Mouse (Mus musculus) regulatory T cell (primary cell): ENCODE measurements around the gene Ing1.

ENCODE experiments used
- in situ Hi-C: fragments of 300-600 bp; cut with MboI, MseI; formaldehyde crosslinking; loops from one replicate; pipeline ENCODE4 v1.15.1; 2025; ENCODE audit warnings: high pct_unique_total_duplicates

The Ing1 gene

DNA sequence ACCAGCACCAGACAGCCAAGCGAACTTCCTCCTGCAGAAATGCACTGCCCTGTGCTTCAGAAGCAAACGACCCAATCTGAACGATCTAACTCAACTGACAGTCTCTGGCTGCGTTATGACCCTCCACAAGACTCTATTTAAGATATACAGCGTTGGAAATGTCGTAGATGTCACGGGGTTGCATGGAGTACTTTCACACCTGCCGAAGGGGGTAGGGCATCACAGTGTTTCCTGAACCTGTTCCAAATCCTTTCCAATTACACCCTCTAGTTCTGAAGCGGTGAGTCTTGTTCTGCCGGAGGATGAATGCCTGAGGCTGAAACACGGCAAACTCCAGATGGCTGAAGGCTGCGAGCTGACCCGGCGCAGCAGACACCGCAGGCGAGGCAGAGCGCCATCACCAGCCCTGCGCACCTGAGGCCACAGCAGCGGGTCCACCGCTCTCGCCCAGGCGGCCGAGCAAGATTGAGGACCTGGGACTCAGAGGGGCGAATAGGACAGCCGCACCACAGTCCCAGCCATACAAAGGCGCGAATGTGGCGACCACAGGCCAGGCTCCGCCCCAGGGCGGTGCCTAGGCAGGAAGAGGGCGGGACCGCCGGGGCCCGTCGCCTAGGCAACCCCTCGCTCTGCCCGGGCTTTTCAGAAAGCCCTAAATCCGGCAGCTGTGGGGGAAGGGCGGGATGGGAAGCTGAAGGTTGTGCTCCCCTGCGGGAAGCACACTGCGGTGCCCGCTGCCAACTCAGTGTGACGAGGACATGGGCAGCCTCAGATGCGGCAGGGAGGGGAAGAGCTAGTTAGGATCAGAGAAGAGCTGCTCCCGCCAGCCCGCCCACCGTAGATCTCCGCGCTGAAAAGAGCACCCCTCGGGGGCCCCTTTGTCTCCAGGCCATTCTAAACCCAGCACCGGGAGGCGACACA is at the start of gene Ing1:
Gene Ing1 (plus strand): TSS at position 773 of the 921 bp plus-strand sequence.
- in situ Hi-C loops = loop anchor here (5.0 kb wide), 2 partner anchors 103 to 1552 kb away; partner anchors contain the start of genes Cul4a and Pcid2

DNA sequence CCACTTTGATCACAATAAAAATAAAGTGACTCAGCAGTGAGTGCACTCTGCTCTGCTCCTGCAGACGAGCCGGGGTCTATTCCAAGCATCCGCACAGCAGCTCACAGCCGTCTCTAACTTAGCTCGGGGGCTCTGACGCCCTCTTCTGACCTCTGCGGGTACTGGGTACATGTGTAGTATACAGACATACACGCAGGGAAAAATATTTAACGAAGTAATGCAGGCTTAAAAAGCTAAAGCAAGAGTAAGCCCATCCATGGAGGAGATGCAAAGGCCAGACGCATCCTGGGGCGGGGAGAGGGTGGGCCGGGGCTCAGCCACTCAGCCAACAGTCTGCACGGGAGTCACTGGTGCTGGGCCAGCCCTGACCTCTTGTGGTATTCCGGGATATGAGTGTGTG is 49.3 kb upstream of the Ing1 start:
- in situ Hi-C loops = loop anchor here (10.0 kb wide), 1 partner anchor 189 kb away; no protein-coding TSS in a partner anchor

DNA sequence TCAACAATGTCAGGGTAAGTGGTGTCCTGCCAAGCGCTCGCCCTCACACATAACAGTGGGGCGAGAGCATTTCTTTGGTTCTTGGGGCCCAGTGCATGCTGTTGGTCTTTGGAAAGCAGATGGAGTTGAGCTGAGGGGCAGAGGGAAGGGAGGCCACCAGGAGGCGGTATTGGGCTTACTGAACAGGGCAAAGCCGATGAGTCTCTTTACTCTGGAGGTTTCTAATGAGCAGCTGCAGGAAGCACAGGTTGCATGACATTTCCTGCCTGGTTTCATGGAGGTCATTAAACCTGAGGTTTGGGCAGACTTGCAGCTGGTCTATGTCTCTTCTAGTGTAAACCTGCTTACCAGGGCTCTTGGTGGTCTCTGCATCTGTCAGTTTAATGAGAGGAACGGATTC is 48.6 kb upstream of the Ing1 start:
- in situ Hi-C loops = loop anchor here (10.0 kb wide), 1 partner anchor 188 kb away; no protein-coding TSS in a partner anchor

DNA sequence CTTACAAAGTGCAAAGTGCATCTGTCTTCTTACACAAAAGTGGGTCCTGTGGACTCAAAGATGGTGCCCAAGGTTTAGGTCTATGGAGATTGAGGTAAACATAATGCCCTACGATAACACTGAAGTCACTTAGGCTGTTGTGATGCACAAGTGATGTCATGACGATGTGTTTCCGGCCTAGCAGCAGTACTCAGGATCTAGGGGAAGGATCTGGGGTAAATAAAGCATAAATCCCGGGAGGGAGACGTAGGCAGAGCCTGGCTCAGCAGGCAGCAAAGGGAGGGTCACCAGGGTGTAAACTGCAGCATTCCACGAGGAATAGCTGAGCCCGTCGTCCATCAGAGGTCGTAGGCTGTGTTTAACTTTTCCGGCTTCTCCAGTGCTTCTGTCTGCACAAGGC is 46.5 kb upstream of the Ing1 start:
- in situ Hi-C loops = loop anchor here (10.0 kb wide), 1 partner anchor 186 kb away; no protein-coding TSS in a partner anchor

DNA sequence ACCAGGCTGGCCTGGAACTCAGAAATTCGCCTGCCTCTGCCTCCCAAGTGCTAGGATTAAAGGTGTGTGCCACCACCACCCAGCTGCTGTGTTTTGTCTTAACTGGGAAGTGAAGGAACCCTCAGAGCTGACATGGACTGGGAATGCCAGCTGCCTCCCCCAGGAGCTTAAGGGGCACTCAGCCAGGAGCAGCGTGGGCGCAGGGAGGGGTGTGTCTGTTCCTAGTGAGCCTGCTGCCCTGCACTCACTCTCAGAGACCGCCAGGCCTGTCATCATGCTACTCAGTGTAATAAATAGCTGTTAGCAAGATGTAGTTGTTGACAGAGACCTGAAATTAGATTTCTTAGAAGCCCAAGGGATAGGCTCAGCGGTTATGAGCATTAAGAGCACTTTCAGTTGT is 44.4 kb upstream of the Ing1 start:
- in situ Hi-C loops = no loop called here

DNA sequence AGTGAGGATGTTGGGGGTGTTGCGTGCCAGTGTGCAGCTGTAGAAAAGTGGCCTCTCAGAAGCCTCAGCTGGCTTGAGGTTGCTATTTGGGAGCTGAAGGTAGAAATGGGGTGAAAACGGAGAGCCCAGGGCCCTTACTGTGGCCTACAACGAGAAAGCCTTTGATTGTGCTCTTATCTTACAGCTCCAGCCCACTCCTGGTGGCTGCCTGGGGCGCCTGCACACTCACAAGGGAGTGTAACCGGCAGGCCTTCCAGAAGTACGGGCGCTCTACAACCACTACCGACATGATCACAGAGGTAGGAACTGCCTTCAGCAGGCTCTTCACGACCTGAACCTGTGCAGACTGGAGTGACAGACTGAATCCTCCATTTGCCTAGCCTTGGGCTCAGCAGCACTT is 42.7 kb upstream of the Ing1 start:
- in situ Hi-C loops = no loop called here

DNA sequence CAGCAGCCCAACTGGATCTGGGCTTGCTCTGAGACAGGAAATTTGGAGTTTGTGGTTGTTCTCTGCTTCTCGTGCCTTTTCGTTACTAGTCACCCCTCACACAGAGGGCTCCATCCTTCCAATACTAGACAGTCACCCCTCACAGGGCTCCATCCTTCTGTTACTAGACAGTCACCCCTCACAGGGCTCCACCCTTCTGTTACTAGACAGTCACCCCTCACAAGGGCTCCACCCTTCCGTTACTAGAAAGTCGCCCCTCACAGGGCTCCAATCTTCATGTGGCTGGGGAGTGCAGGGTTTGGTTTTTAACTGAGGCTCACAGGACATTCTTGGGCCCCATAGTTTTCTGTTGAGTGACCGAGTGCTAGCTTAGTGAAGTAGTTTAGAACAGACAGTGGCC is 42.1 kb upstream of the Ing1 start:
- in situ Hi-C loops = no loop called here

DNA sequence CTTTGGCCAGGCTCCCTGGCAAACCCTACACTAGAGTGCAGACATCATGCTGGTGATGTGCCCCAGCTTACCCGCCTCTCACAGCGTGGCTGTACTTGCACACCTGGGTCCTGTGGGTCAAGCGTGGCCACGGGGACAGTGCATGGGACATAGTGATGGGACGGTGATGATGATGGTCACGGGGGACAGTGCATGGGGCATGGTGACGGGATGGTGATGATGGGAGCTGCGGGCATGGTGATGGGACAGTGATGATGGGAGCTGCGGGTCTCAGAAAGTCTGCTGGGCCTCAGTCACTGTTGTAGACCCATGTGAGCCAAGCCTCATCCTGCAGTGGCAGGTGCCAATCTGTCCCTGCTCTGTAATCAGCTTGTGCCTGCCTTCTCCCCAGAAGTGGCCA is 39.1 kb upstream of the Ing1 start:
- in situ Hi-C loops = no loop called here

DNA sequence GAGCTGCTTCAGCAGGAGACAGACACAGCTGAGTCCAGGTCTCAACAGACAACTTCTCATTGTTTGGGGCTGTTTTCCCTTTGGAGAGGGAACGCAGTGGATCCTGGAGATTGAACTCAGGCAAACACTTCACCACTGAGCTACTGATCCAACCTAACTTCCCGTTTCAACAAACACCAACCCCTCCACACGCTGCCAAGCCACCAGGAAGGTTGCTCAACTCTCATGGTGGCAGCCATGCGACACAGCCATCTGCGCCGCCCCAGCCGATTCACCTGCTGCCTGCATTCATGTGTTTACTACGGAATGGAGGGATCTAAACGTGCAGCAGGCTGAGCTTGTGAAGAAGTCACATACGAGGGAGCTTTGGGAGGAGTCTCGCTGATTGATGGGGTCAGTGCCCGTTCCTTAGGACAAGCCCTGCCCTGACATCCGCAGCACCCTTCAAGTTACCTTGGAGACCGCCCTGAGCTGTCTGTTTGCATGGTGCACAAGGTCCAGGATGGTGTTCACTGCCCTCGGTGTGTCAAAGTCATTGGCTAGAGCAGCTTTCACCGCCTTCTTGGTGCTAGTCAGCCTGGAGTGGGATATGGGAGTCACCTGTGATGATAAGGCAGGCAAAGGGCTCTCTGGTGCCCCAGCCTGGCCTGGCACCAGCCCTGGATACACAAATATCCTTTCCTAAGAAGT is 37.9 kb upstream of the Ing1 start:
- in situ Hi-C loops = no loop called here

DNA sequence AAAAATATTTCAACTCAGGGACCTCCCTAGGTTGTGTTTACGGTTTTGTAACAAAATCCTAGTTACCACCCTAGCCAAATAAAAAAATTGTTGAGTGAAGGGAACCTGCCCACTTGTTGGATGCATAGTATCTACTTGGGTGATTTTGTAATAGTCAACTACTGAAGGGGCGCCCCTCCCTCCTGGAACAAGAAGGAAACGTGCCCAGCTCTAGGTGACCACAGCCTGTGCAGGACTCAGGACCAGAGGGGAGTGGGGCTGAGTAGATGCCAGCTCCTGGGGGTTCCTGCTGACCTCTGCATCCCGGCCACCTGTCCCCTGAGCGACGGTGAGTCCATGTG is 37.3 kb upstream of the Ing1 start:
- in situ Hi-C loops = no loop called here

DNA sequence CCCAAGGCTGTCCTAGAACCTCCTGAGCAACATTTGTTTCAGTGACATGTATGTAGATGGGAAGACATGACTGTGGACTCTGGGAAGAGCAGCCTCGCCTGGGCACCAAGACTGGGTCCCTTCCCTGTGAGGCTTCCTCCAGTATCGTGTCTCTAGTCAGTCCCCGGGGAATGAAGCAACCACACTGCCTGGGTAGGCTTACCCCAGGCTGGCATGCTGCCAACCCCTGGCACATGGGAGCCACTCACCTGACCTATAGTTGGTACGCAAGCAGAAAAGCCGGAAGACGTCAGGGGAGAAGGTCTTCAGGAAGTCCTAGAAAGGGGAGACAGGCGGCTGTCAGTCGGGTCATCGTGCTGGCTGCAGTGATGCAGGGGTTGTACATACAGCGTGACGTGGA is 36.7 kb upstream of the Ing1 start:
- in situ Hi-C loops = no loop called here

DNA sequence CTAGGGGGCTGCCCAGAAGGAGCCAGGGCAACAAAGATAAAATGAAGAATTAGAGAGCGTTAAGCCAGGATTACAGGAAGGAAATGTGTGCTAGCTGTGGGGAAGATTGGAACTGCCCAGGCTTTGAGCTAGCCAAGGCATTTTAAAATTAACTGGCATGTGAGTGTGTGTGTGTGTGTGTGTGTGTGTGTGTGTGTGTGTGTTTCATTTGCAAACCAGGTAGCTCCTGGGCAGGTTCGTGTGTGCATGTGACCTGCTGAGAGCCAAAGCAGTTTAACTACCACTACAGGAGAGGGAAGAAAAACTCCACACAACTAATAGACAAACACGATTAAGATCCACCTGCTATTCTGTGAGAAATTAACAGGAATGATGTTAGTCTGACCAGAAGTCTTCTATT is 32.0 kb upstream of the Ing1 start:
- in situ Hi-C loops = no loop called here

DNA sequence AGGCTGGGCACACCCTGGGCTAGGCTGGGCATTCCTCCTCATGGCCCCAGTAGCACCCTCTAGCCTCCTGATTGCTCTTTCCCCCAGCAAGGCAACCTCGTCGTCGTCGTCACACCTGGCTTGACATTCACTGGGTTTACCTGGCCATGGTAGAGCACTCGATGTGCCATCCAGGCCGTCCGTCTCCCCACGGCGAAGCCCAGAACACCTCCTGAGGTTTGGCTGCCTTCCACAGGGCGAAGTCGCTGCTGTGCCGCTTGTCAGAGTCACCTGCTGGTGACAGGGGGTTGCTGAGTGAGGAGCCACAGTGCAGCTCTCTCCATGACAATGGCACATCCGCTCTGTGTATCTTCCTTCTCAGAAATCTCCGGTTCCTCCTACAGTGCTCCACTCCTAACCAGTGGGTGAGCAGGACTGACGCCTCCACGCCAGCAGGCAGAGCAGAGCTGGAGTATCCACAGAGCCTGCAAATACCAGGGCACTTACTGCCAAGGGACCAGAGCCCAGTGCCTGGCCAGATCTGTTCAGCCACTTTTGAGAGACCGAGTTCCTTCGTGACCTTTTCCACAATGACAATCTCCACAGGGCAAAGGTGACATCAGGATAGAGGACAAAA is 25.1 kb upstream of the Ing1 start:
- in situ Hi-C loops = no loop called here

DNA sequence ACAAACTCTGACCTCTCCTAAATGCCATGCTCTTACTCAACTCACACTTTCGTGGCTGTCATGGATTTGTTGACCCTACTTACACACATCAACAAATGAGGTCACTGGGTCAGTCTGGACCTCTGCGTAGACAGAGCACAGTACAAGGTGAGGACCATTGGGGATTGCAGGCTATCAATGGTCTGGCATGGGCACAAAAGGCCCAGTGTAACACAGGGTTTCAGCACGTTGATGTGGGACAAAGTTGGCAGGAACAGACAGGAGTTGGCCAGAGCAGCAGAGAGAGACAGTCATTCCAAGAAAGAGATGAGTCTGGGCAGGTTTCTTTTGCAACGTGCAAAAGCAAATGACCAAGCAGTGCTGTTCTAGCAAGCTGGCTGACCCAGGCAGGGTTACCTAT is 24.5 kb upstream of the Ing1 start:
- in situ Hi-C loops = no loop called here

DNA sequence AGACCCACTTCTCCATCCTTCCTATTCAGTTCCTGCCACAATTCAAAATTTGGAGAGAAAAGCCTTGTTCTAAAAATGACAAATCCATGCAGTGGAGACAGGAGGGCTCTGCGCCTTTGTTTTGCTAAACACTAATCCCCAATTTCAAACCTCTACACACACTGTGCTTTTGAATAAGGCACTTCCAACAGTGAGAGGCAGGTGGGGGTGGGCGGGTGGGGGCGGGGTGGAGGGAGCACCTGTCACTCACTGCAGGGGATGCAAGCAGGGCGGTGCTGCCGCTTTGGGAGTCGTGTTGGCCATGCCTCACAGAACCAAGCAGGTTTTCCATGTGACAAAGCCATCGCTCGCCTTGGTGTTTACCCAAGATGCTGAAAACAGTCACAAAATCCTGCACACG is 20.9 kb upstream of the Ing1 start:
- in situ Hi-C loops = no loop called here

DNA sequence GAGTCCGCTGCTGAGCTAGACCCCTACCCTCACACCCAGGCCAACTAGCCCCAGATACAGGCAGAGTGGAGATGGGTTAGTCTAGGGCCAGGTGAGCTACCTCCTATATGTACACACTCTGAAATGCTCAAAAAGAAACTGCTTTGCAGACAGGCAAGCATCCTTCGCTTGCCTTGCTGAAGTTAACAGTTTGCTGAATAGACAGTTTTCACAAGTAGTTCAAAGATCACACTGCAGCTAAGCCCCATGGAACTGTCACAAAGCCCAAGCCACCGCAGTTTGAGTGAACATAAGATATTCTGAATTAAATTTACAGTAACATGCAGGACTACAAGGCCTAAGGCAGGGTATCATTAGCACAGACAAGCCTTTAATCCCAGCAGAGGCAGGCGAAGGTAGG is 16.3 kb upstream of the Ing1 start:
- in situ Hi-C loops = no loop called here

DNA sequence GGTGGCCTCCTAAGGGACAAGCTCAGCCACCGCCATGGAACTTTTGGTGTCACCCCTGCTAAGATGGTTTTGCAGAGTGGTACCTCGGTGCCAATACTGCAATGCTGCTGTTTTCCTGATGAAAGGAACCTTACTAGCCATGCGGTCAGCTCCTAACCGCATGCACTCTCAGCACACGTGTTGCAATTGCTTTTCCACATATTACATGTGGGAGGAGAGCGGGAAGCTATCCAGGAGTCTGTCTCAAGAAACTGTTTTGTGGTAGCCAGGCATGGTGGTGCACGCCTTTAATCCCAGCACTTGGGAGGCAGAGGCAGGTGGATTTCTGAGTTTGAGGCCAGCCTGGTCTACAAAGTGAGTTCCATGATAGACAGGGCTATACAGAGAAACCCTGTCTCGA is 15.2 kb upstream of the Ing1 start:
- in situ Hi-C loops = no loop called here

DNA sequence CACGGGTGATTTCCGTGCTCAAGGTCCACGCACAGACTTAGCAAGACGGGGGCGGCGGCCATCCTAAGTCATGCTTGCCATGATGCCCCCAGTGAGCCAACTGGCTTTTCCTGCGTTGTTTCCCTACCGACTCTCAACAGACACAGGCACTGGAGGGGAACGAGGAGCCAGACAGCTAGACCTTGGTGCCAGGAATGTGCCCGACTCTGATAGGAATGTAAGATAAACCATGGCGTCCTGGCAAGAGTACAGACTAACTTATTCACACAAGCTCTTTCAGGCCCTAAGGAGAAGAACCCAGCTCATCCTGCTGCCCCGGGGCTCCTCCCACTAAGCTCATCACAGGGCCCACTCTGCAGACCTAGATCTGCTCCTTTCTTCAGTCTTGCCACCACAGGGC is 13.3 kb upstream of the Ing1 start:
- in situ Hi-C loops = no loop called here

DNA sequence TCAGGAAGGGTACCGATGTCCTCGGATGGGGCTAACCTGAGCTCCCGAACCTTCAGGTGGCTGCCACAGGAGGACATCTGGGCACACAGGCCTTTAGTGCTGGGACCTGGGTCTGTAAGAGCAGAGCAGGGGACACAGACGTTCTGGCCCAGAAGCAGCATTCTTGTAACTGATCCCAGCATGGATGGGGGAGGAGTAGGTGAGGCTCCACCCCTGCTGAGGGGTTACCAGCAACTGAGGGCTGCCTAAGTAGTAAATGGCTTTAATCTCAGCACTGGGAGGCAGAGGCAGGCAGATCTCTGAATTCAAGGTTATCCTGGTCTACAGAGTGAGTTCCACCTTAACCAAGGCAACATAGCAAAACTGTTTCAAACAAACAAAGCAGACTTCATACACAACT is 12.5 kb upstream of the Ing1 start:
- in situ Hi-C loops = no loop called here

DNA sequence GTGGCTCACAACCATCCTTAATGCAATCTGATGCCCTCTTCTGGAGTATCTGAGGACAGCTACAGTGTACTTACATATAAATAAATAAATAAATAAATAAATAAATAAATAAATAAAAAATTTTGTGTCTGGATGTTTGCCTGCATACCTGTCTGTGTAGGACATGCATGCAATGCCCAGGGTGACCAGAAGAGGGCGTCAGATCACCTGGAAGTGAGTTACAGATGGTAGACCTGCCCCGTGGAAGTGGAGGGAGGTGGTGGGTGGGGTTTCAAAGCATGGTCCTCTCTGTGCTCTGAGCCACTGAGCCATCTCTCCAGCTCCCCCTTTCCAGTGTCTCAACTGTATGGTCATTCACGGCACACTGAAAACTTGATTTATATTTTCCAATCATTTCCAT is 11.0 kb upstream of the Ing1 start:
- in situ Hi-C loops = no loop called here

DNA sequence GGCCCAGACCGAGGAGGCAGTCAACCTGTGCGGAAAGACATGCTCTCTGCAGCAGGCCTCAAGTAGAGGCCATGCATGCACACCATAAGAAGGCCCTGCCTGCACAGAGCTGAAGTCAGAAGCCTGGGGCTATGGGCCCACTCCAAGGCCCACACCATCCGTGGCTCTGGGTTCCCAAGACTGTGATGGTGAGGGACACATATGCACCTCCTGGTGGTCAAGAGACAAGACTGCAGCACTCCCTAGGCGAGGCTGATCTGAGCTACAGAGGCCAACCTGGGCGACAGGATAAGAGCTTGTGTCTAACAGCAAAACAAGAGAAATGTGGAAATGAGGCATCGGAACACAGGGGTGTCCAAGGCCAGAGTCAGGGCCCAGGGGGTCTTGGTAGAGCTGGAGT is 8.3 kb upstream of the Ing1 start:
- in situ Hi-C loops = loop anchor here (5.0 kb wide), 1 partner anchor 50 kb away; no protein-coding TSS in a partner anchor

DNA sequence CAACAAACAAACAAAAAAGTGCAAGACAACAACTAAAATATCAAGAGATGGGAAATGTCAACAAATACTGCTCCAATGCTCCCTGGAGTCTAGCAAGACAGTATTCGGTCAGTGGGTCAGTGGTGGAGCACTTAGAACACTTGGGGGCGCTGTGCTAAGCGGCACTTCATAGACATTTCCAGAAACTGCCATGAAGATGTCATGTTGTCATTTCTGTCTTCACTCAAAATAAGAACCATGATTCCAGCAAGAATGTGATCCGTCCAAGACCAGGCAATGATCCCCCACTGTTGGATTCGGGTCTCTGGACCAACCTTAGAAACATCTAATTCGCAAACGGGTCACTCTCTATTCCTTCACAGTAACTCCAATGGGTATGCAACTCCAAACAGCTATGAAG is 5.7 kb upstream of the Ing1 start:
- in situ Hi-C loops = loop anchor here (5.0 kb wide), 2 partner anchors 48 to 97 kb away; no protein-coding TSS in a partner anchor
